Mouse (Mus musculus): ENCODE results near the gene Ube2m. TPM values are rescaled to one million over a fixed set of nuclear protein-coding genes. Genes with fewer than 3 reads are reported as not detected.

Ube2m gene
- polyA plus RNA-seq, 1 experiment from 2014 or later = 147 TPM

GRCm38 (mm10) chr7:13038621-13039169, 620 bp upstream of the Ube2m start:
- H3K9ac ChIP-seq (ENCODE audit: low read depth, low read length) = peak overlapping the region; percentile 87
- peak overlapping the region; percentile 68 for H3K4me3 ChIP-seq (ENCODE audit: low read depth, low read length)
- H3K27me3 ChIP-seq (ENCODE audit: control insufficient read depth, insufficient read depth, low read length) = peaks cover 20% of the 10 kb centered on the region
- peak overlapping the region; percentile 71 for H3K4me2 ChIP-seq (replicated peaks; ENCODE audit: low read depth, low read length)
- H3K27ac ChIP-seq (ENCODE audit: low read depth, low read length) = peak overlapping the region; percentile 98
- H3K4me1 ChIP-seq (replicated peaks; ENCODE audit: control insufficient read depth, insufficient read depth, low read length) = peaks cover 13% of the 10 kb centered on the region; the same call in 1 of the 2 replicates
- ATAC-seq (ENCODE audit: low FRiP score) (no peak), DNase-seq (ENCODE audit: low spot score) (no peak)
- 27% methylated on average over 15 of the region's 15 CpGs for WGBS
- H3K9me3 ChIP-seq (ENCODE audit: control insufficient read depth, low read length) = no peaks in the 10 kb centered on the region
- 0 out of 2 replicates have a peak, but pooled peaks cover 2% of the 10 kb centered on the region for H3K36me3 ChIP-seq (ENCODE audit: control insufficient read depth, insufficient read depth, low read length)

GRCm38 (mm10) chr7:13037366-13037765, 709 bp downstream of the Ube2m start:
- peak overlapping the region; percentile 76 for H3K4me2 ChIP-seq (replicated peaks; ENCODE audit: low read depth, low read length)
- peaks cover 6% of the 10 kb centered on the region for H3K27me3 ChIP-seq (ENCODE audit: control insufficient read depth, insufficient read depth, low read length)
- no peaks in the 10 kb centered on the region for H3K9me3 ChIP-seq (ENCODE audit: control insufficient read depth, low read length)
- DNase-seq (ENCODE audit: low spot score) (no peak), ATAC-seq (ENCODE audit: low FRiP score) (peak; percentile 10; the same call in 1 of the 2 replicates)
- H3K4me3 ChIP-seq (ENCODE audit: low read depth, low read length) = peak overlapping the region; percentile 68
- H3K36me3 ChIP-seq (ENCODE audit: control insufficient read depth, insufficient read depth, low read length) = 0 out of 2 replicates have a peak, but pooled peaks cover 2% of the 10 kb centered on the region
- H3K27ac ChIP-seq (ENCODE audit: low read depth, low read length) = peak overlapping the region; percentile 98
- peaks cover 14% of the 10 kb centered on the region; the same call in 1 of the 2 replicates for H3K4me1 ChIP-seq (replicated peaks; ENCODE audit: control insufficient read depth, insufficient read depth, low read length)
- 0% methylated on average over 32 of the region's 33 CpGs for WGBS
- peak overlapping the region; percentile 87 for H3K9ac ChIP-seq (ENCODE audit: low read depth, low read length)

- WGBS = 51% methylated on average over 4 of the region's 4 CpGs
Measured at GRCm38 (mm10) chr7:13036806-13037205, 1.3 kb downstream of the Ube2m start.

GRCm38 (mm10) chr7:13035211-13035855, 2.7 kb downstream of the Ube2m start:
- DNase-seq (ENCODE audit: low spot score) (no peak), ATAC-seq (ENCODE audit: low FRiP score) (peak; percentile 3)
- peaks cover 8% of the 10 kb centered on the region for H3K36me3 ChIP-seq (ENCODE audit: control insufficient read depth, insufficient read depth, low read length)
- H3K27me3 ChIP-seq (ENCODE audit: control insufficient read depth, insufficient read depth, low read length) = no peaks in the 10 kb centered on the region
- peak overlapping the region; percentile 82; the same call in 1 of the 2 replicates for H3K4me2 ChIP-seq (replicated peaks; ENCODE audit: low read depth, low read length)
- peaks cover 14% of the 10 kb centered on the region; the same call in 1 of the 2 replicates for H3K4me1 ChIP-seq (replicated peaks; ENCODE audit: control insufficient read depth, insufficient read depth, low read length)
- 88% methylated on average over 17 of the region's 17 CpGs for WGBS
- H3K9ac ChIP-seq (ENCODE audit: low read depth, low read length) = no peak overlapping the region
- peak overlapping the region; percentile 57; the same call in 1 of the 2 replicates for H3K4me3 ChIP-seq (ENCODE audit: low read depth, low read length)
- H3K9me3 ChIP-seq (ENCODE audit: control insufficient read depth, low read length) = no peaks in the 10 kb centered on the region
- H3K27ac ChIP-seq (ENCODE audit: low read depth, low read length) = peak overlapping the region; percentile 91; the same call in 1 of the 2 replicates

More at GRCm38 (mm10) chr7:13036806-13037205, 1.3 kb downstream of the Ube2m start:
- Histone ChIP-seq H3K9me3 (ENCODE audit: control insufficient read depth, low read length) (no peaks in the 10 kb centered on the region), H3K4me2 (replicated peaks; ENCODE audit: low read depth, low read length) (peak overlapping the region; percentile 76), H3K27me3 (ENCODE audit: control insufficient read depth, insufficient read depth, low read length) (peaks cover under 1% of the 10 kb centered on the region), H3K27ac (ENCODE audit: low read depth, low read length) (no peak overlapping the region), H3K4me3 (ENCODE audit: low read depth, low read length) (peak overlapping the region; percentile 68), H3K36me3 (ENCODE audit: control insufficient read depth, insufficient read depth, low read length) (peaks cover 6% of the 10 kb centered on the region; the same call in 1 of the 2 replicates), H3K9ac (ENCODE audit: low read depth, low read length) (peak overlapping the region; percentile 87), H3K4me1 (replicated peaks; ENCODE audit: control insufficient read depth, insufficient read depth, low read length) (peaks cover 14% of the 10 kb centered on the region; the same call in 1 of the 2 replicates)
- DNase-seq (ENCODE audit: low spot score) (no peak), ATAC-seq (ENCODE audit: low FRiP score) (no peak)

- H3K27ac ChIP-seq (ENCODE audit: low read depth, low read length) = peak within 1 kb of the TSS; percentile 91
- DNase-seq (ENCODE audit: low spot score) = peak; percentile 99
- peak; percentile 80 for ATAC-seq (ENCODE audit: low FRiP score)
- no peaks in the 10 kb centered on the region for H3K9me3 ChIP-seq (ENCODE audit: control insufficient read depth, low read length)
- H3K4me1 ChIP-seq (replicated peaks; ENCODE audit: control insufficient read depth, insufficient read depth, low read length) = peaks cover 14% of the 10 kb centered on the region; the same call in 1 of the 2 replicates
- H3K36me3 ChIP-seq (ENCODE audit: control insufficient read depth, insufficient read depth, low read length) = peaks cover 13% of the 10 kb centered on the region
- H3K4me3 ChIP-seq (ENCODE audit: low read depth, low read length) = peak within 1 kb of the TSS; percentile 57
- H3K4me2 ChIP-seq (replicated peaks; ENCODE audit: low read depth, low read length) = peak within 1 kb of the TSS; percentile 82
- peak within 1 kb of the TSS; percentile 66 for H3K9ac ChIP-seq (ENCODE audit: low read depth, low read length)
- H3K27me3 ChIP-seq (ENCODE audit: control insufficient read depth, insufficient read depth, low read length) = no peaks in the 10 kb centered on the region
- WGBS = 1% methylated on average over 44 of the region's 45 CpGs
Measured at GRCm38 (mm10) chr7:13034148-13034977, 3.7 kb downstream of the Ube2m start, which contains the start of gene Chmp2a. Chmp2a (minus strand) TSS chr7:13034807.

- H3K27me3 ChIP-seq (ENCODE audit: control insufficient read depth, insufficient read depth, low read length) = no peaks in the 10 kb centered on the region
- peak overlapping the region; percentile 57 for H3K4me3 ChIP-seq (ENCODE audit: low read depth, low read length)
- WGBS = 51% methylated on average over 13 of the region's 13 CpGs
- H3K4me2 ChIP-seq (replicated peaks; ENCODE audit: low read depth, low read length) = peak overlapping the region; percentile 82
- ATAC-seq (ENCODE audit: low FRiP score) (no peak), DNase-seq (ENCODE audit: low spot score) (no peak)
- H3K27ac ChIP-seq (ENCODE audit: low read depth, low read length) = peak overlapping the region; percentile 91
- no peaks in the 10 kb centered on the region for H3K9me3 ChIP-seq (ENCODE audit: control insufficient read depth, low read length)
- peaks cover 21% of the 10 kb centered on the region for H3K36me3 ChIP-seq (ENCODE audit: control insufficient read depth, insufficient read depth, low read length)
- H3K9ac ChIP-seq (ENCODE audit: low read depth, low read length) = peak overlapping the region; percentile 66; the same call in 1 of the 2 replicates
- H3K4me1 ChIP-seq (replicated peaks; ENCODE audit: control insufficient read depth, insufficient read depth, low read length) = peaks cover 11% of the 10 kb centered on the region; the same call in 1 of the 2 replicates
Measured at GRCm38 (mm10) chr7:13033451-13034147, 4.5 kb downstream of the Ube2m start.

GRCm38 (mm10) chr7:13032541-13032940, 5.5 kb downstream of the Ube2m start:
- Histone ChIP-seq H3K27me3 (ENCODE audit: control insufficient read depth, insufficient read depth, low read length) (no peaks in the 10 kb centered on the region), H3K27ac (ENCODE audit: low read depth, low read length) (no peak overlapping the region), H3K4me3 (ENCODE audit: low read depth, low read length) (no peak overlapping the region), H3K9me3 (ENCODE audit: control insufficient read depth, low read length) (no peaks in the 10 kb centered on the region), H3K36me3 (ENCODE audit: control insufficient read depth, insufficient read depth, low read length) (peaks cover 31% of the 10 kb centered on the region), H3K4me2 (replicated peaks; ENCODE audit: low read depth, low read length) (no peak overlapping the region), H3K9ac (ENCODE audit: low read depth, low read length) (no peak overlapping the region), H3K4me1 (replicated peaks; ENCODE audit: control insufficient read depth, insufficient read depth, low read length) (peaks cover 11% of the 10 kb centered on the region; the same call in 1 of the 2 replicates)
- ATAC-seq (ENCODE audit: low FRiP score) = no peak
- no peak for DNase-seq (ENCODE audit: low spot score)
- WGBS = 92% methylated on average over 7 of the region's 7 CpGs

- 92% methylated on average over 2 of the region's 2 CpGs for WGBS
- H3K9ac ChIP-seq (ENCODE audit: low read depth, low read length) = no peak overlapping the region
- ATAC-seq (ENCODE audit: low FRiP score) (no peak), DNase-seq (ENCODE audit: low spot score) (no peak)
- no peak overlapping the region for H3K4me2 ChIP-seq (replicated peaks; ENCODE audit: low read depth, low read length)
- no peak overlapping the region for H3K27ac ChIP-seq (ENCODE audit: low read depth, low read length)
- H3K4me1 ChIP-seq (replicated peaks; ENCODE audit: control insufficient read depth, insufficient read depth, low read length) = peaks cover 11% of the 10 kb centered on the region; the same call in 1 of the 2 replicates
- no peaks in the 10 kb centered on the region for H3K27me3 ChIP-seq (ENCODE audit: control insufficient read depth, insufficient read depth, low read length)
- no peaks in the 10 kb centered on the region for H3K9me3 ChIP-seq (ENCODE audit: control insufficient read depth, low read length)
- peaks cover 32% of the 10 kb centered on the region for H3K36me3 ChIP-seq (ENCODE audit: control insufficient read depth, insufficient read depth, low read length)
- no peak overlapping the region for H3K4me3 ChIP-seq (ENCODE audit: low read depth, low read length)
Measured at GRCm38 (mm10) chr7:13031983-13032382, 6.1 kb downstream of the Ube2m start.
